Mouse (Mus musculus) layer of hippocampus, postnatal 25 days (tissue): ENCODE data around the gene Bach2. TPM values are rescaled to one million over a fixed set of nuclear protein-coding genes. Genes with fewer than 3 reads are reported as not detected.

Experiments used
- DNase-seq, 2 experiments: peaks; one replicate each; pipeline ENCODE4 v3.0.0; 2022; ENCODE audit warnings: mixed read lengths in 2 of 2, low spot score in 1 of 2; ENCODE audit errors: extremely low spot score in 1 of 2
- total RNA-seq, 2 experiments: library from RNA; stranded (reverse); gene quantifications; 2 replicates each; pipeline ENCODE4 v1.2.3; 2021

Gene Bach2
- total RNA-seq, 2 experiments from 2014 or later = 9.8 to 17.5 TPM

DNA sequence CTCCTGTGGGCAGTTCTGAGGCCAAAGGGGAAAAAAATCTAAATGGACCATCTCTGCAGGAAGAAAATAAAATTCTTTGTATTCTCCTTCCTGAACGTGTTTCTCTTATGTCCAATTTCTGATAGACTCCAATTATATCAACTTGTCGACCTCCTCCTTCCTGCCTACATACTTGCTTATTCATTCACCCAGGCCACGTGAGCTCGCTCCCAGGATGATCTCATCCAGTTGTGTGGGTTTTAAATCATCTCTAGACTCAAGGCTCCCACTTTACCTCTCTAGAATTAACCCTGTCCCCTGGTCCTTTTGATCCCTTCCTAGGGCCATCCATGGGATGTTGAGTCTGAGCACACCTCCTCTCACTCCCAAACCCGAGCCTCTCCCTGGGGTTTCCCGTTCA lies 225.9 kb downstream of the Bach2 start:
- no peak for DNase-seq

DNA sequence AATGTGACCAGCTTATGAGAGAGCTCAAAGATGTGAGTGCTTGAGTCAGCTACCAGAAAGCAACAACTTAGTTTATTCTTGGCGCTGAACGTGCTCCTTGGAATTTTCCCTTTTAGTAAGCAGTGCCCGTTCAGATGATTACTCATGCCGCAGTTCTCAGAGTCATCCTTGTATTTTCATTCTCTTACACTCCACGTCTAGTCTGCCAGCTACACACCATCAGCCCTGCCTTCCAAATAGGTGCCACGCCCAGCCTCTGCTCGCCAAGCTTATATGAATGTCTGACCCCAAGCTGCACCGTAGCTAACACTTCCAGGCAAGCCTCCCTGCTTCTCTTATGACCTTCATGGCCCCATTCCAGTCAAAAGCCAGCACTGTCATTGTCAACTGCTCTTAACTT lies 227.4 kb downstream of the Bach2 start:
- no peak for DNase-seq

DNA sequence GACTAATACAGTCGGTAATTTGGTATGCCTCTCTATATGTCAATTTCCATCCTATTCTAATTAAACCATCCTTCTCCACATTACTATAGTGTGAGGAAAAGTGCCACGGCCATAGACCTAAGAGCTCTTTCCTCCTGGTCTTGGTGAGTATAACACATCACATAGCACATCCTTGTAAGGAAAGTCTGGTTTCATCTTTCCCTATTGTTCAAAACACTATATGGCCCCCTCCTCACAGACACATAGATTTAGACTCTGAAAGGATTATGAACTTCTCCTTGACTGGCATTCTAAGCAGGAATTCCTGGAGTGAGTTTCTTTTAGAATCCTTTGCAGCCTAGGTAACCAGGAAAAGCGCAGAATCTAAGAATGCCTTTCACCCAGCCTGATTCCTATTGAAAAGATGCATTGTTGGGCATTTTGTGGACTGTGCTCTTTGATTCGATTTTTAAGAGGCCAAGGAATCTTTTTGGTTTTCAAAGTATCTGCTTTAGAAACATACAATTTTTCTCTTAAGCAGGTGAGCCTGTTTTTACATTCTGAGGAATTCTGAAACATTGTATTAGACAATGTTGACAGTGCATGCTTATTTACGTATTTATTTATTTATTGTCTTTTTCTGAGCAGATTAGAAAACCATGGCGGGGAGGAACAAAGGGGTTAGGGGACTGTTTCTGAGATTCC lies 239.5 kb downstream of the Bach2 start:
- DNase-seq = no peak

DNA sequence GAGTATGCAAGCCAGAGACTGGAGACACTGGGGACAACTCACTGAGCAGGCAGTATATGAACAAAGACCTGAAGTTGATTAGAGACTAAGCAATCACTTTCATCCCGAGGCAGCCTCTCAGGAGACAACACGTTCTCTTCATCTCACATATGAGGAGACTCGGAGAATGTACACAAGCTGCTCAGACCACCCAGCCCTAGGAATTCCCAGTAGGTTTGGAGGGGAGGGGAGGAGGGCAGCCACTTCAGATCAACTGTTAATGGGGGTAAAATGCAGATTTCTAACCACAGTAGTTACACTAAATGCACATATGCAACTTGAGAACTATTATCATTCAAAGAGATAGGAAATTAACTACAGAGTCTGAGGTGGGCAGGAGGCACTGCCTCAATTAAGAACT lies 240.6 kb downstream of the Bach2 start:
- DNase-seq = no peak

DNA sequence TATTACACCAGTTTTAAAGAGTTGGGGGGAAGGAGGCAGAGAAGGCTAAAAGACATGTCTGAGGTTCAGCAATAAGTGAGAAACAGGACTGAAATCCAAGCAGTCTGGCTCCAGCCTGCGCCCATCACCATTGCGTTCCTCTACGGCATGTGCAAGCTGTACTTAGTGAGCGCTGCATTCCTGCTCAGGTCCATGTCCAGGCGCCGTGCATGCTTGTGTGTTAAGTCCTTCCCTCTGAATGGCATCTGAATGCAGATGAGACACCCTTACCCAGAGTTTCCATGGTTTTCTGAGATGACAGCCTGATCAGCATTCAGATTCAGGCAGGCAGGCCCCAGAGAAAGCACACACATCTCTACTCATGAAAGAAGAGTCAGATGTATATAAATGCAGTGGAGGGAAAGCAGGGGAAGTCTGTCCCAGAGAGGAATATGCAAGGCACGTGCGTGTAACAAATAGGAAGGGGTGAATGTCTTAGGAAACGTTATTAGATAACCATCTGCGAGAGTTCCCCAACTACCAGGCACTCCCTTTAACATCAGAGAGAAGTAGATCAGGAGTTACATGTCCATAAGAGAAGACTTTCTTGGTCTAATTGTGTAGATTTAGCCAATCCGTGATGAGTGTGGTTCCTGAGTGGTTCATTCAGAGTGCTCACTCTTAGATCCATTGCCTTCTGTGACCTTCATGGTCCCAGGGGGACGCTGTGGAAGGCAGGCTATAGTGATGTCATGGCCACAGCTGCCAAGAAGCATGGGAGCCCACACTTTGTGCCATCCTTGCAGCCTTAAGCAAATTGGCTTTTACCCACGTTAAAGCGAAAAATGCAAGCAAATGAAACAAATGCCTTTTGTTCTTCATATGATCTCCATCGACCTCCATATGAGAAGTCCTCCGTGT lies 241.4 kb downstream of the Bach2 start:
- DNase-seq = no peak

DNA sequence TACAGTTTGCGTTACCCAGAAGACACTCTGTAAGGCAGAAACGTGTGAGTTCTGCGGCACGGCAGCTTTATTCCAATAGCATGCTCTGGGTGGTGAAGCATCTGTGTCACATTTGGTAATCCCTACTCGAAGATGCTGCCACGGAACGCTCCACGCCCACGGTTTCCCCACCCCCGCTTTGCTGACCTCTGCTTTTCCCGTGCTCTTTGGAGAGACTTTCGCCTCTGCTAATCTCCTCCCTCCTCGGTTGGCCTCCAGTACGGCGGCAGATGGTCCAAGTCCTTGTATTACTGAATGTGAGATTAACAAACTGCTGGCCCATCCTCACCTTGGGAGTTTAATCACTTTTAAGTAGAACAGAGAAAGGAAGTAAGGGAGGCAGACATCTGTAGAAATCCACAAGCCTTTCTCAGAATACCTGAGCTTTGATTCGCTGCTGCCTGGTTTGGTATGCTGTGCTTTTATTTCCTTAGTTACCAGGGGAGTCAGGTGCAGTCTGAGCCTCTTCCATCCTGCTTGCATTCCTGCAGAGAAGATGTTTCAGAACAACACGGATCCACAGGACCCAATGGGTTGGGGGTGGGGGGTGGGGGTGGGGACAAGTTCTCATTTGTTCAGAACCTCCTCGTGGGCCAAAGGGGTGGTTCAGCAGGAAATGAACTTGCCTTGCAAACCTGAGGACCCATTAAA lies 242.9 kb downstream of the Bach2 start:
- DNase-seq = no peak

DNA sequence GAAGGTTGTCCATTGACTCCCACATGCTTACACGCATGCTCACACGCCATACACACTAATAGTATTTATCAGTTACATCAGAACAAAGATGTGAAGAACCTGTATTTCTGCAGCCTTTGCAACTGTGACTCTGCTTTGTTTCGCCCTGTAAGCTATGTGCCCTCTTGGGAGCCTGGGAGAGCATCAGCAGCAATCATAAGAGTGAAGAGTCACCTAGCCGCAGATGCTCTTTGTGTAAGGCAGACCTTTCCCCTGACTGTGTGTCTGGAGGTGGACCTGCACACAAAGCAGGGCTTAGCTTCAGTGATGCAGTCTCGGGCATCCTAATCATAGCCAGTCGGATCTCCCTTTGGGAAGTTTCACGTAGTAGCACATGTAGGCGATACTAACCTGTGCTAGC lies 243.5 kb downstream of the Bach2 start:
- DNase-seq = no peak

DNA sequence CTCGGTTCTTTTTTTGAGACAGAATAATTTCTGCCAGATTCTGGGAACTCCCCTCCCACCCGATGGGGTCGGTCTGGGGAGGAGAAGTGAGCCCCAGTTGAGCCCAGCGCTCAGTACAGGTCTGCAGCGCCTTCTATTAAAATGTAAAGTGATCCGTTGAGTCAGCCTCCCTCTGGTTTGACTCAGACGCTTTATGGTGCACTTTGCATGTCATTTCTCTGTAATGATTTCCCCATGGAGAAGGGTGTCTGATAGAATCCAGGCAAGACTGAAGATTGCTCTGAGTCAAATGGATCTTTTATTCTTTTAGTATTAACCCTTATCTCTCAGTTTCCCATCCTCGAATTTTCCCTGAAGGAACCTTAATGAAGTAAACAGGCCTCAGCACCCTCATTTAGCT lies 244.3 kb downstream of the Bach2 start:
- no peak for DNase-seq

DNA sequence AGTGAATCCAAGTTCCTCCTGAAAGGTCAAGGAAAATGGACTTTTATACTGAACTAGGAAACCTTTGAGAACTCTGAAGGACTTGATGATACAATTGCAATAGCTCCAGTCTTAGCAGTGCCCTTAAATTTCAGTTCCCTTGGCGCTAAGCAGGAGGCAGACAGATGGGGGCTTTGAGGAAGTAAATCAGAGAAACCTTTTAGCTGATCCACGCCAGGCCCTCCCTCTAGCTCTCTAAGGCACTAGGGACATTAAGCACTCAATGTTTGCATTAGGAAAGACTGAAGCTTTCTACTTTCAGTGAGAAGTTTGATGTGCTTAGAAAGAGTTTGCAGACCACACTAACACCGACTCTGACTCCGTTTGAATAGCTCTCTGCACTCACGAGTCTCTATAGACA lies 247.2 kb downstream of the Bach2 start:
- no peak for DNase-seq

DNA sequence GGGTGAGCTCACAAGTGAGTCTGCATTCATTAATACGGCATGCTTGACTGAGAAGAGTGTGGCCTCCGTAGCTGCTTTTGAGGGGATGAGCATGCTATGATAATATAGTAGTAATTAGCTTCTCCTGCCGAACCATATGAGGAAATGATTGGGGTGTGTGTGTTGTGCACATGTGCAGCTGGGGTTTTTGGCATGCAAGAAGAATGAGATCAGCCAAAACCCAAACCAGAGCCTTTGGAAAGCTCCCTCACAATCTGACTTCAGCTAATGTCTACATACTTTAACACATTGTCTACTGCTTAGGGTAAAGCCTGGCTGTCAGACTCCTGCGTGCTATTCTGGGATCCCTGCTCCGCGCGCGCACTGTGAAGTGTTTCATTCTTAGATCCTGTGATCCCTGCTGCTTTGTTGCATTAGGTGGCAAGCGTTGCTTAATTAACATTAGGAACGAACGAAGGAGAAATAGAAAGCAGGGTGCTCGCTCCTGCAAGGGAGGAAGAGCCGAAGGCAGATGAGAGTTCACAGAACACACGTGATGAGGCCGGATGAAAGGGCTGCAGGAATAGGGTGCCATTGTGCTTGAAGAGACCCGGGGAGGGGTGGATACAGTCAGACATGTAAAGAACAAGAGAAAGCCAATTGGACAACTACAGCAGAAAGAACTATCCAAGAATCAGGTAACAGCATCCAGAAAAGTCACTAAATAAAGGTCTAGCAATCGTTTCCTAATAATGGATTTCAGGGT lies 248.2 kb downstream of the Bach2 start:
- DNase-seq = no peak

DNA sequence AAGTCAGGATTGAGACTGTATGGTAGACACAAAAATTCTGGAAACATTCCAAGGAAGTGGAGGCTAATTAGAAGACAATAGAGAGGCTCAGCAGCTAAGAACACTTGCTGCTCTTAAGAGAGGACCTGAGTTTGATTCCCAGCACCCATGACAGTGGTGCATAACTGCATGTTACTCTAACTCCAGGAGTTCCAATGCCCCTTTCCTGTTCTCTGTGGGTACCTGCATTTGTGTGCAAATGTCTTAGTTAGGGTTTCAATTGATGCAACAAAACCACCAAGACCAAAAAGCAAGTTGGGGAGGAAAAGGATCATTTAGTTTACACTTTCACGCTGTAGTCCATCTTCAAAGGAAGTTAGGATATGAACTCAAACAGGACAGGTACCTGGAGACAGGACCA lies 250.6 kb downstream of the Bach2 start:
- DNase-seq = no peak

DNA sequence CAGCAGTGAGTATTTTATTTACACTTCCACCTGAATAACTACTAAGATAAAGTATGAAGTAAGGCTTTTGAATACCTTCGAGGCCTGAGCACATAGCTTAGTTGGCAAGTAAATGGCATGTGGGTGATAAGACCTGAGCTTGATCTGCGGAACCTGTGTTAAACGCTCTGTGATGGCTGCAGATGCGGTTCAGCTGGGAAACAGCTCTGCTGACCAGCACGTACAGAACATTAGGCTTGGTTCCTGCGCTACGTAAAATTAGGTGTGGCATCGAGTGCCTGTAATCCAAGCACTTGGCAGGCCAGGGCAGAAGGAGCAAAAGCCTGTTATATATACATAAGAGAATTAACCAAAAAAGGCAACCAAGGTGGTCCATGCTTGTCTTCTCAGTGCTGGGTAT lies 252.6 kb downstream of the Bach2 start:
- no peak for DNase-seq

DNA sequence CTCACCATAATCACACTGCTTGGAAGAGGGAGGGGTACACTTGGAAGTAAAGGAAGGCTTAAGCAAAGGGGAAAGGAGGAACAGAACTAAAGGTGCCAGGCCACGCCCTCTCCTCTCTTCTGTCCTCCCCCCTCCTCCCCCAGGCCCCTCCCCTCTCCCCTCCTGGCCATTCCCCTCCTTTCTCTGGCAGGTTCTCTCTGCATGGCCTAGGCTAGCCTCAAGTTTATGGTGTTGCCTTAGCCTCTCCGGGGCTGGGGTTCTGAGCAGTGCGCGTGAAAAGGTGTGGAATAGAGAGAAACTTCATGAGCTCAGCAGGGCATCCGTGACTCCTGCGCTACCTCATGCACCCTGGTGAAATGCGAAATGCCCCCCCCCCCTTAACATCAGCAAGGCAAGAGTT lies 254.2 kb downstream of the Bach2 start:
- DNase-seq = no peak

DNA sequence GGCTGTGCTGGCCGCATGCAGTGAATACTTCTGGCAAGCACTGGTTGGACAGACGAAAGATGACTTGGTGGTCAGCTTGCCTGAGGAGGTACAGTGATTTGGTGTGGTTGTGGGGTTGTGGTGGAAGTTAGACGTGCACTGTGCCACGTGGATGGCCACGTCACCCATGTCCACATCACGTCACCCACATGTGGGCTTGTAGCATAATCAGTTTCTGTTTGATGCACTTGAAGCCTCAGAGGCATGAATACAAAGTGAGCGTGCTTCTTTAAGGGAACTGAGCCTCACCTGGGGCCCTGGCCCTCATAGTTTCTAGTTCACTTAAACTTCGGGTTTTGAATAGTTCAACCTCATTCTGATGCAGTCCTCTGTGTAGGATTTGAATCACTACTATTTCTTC lies 263.2 kb downstream of the Bach2 start:
- DNase-seq = no peak

DNA sequence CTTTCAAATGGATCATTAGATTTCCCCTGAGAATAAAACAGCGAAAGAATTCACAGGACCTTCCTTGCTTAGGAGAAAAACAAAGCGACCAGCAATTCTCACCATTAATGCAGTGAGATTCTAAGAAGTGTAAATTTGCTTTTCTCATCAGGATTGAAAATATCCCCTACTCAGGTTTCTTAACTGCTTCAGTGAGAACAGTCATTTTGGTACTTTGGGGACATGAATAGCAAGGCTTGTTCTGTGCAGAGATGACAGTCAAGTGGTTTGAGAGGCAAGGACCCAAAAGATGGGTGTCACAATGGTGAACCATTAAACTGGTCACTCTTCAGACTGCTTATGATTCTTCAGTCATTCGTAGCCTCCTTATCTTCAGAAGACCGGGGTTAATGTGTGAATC lies 263.6 kb downstream of the Bach2 start:
- no peak for DNase-seq

DNA sequence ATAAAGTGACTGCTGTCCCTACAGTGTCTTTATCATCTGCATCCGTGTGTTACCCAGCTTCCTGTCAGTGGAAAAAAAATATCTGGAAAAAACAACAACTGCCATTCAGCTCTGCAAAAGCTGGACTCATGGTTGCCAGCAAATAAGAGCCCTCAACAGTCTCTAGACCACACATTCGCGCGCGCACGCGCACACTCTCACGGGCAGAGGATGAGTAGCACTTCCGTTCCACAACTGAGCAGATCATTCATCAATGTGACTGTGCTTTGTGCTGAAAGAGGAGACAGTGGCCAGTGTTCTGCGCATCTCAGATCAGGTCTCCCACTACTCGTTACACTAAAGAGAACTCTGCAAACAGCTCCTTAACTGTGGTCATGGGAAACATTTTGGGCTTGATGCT lies 265.6 kb downstream of the Bach2 start:
- no peak for DNase-seq

DNA sequence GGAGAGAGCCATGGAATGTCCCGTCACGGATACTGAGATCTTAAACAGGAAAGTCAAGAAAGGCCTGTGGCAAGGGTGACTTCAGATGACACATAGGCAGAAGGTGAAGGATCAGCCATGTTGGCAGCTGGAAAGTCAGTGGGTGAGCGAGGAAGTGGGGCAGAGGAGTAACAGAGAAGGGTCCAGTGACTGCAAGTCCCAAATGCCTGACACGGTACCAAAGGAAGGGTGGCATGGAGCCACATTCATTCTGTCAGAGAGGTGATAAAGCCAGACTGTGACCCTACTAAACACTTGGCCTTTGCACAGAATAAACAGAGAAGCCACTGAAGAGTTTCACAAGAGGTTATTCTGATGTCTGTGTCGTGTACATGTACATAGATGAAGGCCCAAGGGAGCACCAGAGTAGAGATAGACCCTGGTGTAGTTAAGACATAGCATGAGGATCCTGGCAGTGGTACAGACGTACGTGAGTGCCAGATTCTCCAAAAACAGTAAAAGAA lies 267.8 kb downstream of the Bach2 start:
- DNase-seq = no peak

DNA sequence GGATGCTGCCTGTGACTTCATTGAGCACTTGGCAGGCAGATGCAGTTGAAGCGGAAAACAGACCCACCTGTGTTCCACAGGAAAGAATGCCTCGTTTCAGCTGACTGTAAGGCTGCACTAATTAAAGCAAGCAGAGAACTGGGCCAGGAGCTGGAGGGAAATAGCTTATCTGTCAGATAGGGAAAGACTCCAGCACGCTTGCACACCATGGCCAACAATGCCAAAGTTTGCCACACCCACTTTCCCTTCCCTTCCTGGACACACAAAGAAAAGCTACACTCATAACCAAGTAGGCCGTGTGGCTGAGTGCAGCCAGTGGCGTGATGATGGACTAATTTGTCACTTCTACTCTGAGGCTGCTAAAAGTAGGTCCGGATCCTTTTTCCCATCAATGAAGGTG lies 268.4 kb downstream of the Bach2 start:
- DNase-seq = no peak

DNA sequence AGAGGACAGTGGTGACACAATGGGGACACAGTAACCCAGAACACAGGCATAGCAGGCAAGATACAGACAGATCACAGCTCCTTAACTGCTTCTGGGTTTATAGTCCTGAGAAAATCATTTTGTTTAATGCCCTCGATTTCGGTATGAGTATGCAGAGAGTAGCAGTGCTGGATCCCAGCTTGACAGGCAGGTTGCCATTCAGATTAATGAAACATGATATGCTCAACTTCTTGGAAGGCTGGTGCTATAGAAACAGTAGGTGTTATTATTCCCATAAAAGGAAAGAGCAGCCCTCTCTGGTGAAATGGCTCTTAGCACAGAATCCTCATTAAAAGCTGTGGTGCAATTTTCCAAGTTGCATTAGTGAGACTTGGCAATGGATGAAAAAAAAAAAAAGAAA lies 270.0 kb downstream of the Bach2 start:
- DNase-seq = no peak

DNA sequence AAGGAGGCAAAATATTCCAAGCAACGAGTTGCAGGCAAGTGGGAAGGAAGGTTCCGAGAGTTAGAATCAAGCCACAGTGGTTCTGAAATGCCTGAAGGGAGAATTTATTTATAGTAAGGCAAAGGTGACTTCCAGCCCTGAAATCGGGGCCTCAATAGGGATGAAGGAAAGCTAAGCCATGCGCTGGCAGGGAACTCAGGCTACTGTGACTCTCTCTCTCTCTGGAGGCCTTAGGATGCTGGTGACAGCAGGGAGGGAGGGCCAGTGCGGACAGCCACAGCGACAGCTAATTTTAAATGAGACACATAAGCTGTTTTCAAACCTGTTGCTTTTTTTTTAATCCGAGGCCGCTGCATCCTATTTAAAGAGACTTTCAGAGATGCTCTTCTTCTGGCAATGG lies 270.4 kb downstream of the Bach2 start:
- DNase-seq = no peak
